Mouse (Mus musculus) regulatory T cell (primary cell): ENCODE data around the gene Rad51b.

Experiments used
- in situ Hi-C: fragments of 300-600 bp; cut with MboI, MseI; formaldehyde crosslinking; loops from one replicate; pipeline ENCODE4 v1.15.1; 2025; ENCODE audit warnings: high pct_unique_total_duplicates

Gene Rad51b

DNA sequence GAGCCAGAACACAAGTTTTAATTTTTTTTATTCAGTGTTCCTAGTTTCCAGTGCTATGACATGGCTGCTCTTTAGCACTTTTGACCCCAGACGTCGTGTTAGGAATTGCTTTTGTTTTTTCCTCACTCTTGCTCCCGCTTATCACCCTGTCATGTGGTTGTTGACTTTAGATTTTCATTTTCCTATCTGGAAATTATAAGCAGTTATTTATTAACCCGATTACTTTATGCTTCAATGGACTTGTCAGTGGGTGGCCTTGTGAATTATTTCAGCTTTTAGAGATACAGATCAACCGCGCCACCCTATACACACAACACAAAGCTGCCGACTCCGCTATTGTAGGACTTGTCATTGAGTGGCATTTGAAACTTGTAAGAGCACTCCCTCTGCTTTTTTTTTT, 228.8 kb downstream of the Rad51b start:
- in situ Hi-C loops: no loop called here

DNA sequence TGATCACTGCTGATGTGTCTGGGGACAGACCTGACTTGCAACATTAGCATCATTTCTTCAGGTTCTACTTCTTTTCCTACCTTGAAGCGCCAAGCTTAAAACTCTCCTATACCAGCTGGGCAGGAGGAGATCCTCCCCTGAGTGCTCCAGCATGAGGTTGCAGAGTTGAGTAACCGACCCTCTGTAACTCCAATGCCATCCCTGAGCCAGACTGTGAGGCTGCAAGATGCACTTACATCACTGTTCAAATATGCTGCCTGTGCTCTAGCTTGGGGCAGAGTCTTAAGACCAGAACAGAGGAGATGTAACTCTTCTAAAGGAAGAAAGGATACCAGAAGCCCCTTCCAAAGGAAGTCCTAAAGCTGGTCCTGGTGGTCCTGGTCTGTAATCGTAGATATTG, 230.1 kb downstream of the Rad51b start:
- in situ Hi-C loops: no loop called here

GRCm38 (mm10) chr12:79530275-79530902, 233.3 kb downstream of the Rad51b start:
- in situ Hi-C loops: no loop called here

DNA sequence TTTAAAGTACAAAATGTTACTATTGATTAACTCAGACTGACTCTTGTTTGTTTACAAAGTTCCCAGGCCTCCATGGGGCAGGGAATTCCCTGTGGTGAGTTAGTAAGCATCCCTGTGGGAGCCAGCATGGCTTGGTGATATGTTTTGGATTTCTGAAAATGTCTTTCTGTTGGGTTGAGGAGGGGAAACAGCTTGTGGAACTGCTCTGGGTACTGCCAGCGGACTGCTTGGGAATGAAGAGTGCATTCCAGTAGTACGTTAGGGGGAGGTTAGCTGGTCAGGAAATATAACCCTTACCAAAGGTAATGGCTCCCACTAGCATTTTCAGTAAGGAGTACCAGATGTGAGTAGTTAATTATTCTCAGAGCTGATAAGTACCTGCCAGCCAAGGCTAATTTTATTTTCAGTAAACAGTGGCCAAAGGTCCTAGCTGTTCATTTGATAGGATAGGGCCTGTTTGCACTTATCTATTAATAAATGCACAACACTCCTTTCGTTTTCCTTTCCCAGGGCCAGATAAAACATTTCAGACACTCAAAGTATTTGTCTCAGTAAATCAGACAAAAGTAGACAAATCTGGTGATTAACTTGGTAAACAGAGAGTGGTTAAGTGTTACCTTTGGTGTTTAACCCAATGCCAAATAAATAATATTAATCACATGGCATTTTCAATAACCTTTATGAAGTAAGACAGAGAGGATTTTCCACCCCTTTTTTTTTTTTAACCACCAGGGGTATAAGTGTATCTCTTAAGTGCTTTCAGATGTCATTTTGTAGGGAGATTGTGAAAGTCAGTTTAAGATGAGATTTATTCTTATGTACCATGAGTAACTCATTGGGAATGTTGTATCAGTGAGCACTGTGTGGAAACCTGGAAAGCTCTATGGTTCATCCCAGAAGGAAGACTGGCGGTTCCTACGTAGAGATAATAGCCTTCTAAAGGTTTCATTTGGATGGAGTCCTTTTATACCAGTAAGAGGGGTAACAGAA, 235.0 kb downstream of the Rad51b start:
- in situ Hi-C loops: no loop called here

- in situ Hi-C loops: no loop called here
Observed at GRCm38 (mm10) chr12:79534778-79535177, 237.7 kb downstream of the Rad51b start.

GRCm38 (mm10) chr12:79535532-79536437, 238.7 kb downstream of the Rad51b start:
- in situ Hi-C loops: no loop called here

DNA sequence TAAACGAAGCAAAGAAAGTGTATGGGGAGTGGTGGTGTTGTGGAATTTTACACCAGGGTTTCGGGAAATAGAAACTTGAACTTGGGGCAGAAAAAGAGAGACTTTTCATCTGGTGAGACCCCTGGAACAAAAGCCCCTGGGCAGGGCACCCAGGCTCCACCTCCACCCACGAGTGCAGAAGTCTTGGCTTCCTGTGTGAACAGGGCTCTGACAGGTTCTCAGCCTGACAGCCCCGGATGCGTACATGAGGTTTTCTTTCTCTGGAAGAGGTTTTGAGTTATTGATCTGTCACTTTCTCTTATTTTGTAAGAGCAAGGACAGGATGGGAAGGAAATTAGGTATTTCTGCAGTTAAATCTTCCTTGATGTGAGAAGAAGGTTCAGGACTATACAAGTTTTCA, 243.1 kb downstream of the Rad51b start:
- in situ Hi-C loops: no loop called here

GRCm38 (mm10) chr12:79541581-79541980, 244.5 kb downstream of the Rad51b start:
- in situ Hi-C loops: no loop called here

DNA sequence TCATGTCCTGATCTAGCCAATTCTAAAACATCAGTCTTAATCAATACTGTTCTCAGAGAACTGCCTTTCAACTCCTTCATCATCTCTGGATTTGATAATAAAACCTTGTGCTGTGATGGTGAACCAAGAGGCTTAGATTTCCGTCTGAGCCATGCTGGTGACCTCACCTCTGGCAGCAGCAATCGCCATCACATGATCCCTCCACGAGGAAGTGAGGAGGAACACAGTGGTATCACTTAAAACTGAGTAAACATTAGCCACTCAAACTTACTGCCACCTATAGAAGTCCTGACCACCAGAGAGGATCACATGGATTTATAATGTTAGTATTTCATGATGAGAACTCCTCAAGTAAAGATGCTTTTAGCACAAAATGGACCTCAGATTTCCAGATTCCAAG, 248.0 kb downstream of the Rad51b start:
- in situ Hi-C loops: no loop called here

- in situ Hi-C loops: no loop called here
Observed at GRCm38 (mm10) chr12:79547556-79547955, 250.5 kb downstream of the Rad51b start.

- in situ Hi-C loops: no loop called here
Observed at GRCm38 (mm10) chr12:79548607-79549330, 251.7 kb downstream of the Rad51b start.

DNA sequence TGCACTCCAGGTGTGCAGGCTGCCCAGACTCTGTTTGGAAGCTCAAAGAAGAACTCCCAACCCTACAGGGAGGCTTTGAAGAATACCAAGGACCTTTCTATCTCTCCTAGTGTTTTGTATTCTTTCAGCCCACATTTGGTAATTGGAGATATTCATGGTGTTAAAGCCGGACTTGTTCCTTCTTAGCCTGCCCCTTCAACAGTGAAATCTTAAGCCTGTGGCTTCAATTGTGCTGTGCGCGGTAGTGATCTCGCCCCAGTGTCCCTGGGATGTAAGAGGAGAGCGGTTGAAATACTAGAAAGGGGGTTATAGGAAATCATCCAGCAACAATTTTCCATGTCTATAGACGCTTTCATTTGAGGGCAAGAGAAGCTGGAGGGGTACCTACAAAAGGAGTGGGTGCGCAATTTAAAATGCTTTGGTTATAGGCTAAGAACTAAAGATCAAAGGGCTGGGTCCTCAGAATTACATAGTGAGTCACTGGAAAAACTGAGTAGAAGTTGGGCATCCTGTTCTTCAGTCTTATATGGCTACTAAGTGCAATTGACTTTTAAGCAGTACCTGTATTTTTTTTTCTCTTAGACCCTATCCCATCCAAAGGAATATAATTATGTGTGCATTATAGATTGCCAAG, 253.1 kb downstream of the Rad51b start:
- in situ Hi-C loops: no loop called here

GRCm38 (mm10) chr12:79551274-79551673, 254.2 kb downstream of the Rad51b start:
- in situ Hi-C loops: no loop called here

DNA sequence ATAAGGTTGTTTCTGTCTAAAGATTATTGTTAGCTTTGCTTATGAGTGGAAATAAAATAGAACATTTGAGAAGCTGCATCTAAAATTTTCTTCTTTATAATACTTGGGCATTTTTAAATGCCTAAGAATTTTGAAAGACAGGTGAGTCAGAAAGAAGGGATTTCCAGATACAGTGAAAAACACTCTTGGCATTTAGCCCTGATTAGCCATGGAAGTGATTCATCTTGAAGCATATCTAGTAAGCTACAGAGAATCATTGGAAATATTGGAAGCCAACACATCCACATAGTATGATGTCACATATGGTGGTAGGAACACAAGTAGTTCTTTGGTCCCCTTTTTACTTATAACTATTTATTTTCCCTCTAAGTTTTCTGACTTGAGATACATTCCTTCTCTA, 256.0 kb downstream of the Rad51b start:
- in situ Hi-C loops: no loop called here

DNA sequence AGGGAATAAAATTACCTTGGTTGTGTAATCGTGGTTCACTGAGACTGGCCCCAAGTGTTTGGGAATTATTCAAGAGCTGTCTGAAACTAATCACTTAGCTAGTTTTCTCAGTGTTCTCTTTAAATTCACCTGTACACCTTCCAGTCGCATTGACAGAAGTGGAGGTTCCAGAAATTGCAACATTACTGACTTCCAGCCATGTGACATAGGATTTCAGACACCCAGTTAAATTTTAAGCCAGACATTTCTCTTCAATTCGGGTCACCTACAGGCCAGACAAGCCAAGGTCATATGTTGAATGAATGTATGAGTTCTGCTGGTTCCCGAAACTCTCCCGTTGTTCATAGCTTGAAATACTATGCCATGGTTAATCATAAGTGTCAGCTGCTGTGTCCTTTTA, 260.8 kb downstream of the Rad51b start:
- in situ Hi-C loops: no loop called here

DNA sequence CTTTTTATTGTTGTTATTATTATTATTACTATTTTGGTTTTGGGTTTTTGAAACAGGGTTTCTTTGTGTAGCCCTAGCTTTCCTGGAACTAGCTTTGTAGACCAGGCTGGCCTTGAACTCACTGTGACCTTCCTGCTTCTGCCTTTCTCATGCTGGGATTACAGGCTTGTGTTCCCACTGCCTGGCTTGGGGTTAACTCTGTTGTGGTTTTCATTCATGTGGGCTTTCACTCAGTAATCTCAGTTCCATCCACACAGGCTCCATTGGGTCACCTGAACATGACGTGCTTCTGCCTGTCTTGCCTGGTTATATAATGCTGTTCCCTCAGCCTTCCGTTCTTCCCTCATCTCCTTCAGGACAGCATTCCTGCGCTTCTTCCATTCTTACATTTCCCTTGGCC, 261.6 kb downstream of the Rad51b start:
- in situ Hi-C loops: no loop called here

- in situ Hi-C loops: no loop called here
Observed at GRCm38 (mm10) chr12:79559410-79560015, 262.4 kb downstream of the Rad51b start.

- in situ Hi-C loops: no loop called here
Observed at GRCm38 (mm10) chr12:79560084-79560699, 263.1 kb downstream of the Rad51b start.

- in situ Hi-C loops: no loop called here
Observed at GRCm38 (mm10) chr12:79560893-79561292, 263.8 kb downstream of the Rad51b start.
